Mouse (Mus musculus): ENCODE results near the gene Ugt2b34. TPM values are rescaled to one million over a fixed set of nuclear protein-coding genes. Genes with fewer than 3 reads are reported as not detected.

Ugt2b34 gene
- polyA plus RNA-seq (2014; fragmentation: Nextera tagmentation; extraction: Ambion mirVana): not detected in 2 replicates

DNA sequence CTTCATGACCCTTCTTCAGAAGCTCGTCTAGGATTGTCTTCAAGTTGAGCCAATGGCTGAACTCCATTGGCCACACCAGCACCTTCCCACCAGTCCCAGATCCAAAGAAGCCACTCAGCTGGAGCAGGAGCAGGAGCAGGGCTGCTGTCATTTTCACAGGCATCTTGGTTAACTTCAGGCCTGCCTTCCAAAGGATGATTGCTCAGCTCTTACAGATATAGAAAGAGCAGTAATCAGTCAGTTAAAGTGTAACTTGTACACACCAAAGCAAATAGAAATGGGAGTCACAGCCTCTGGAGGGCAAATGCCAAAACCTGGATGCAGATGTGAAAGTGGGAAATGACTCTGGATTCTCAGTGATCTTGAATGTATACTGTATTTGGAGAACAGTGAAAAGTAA is at the start of gene Ugt2b34:
Gene Ugt2b34 (minus strand): TSS at position 180 of the 400 bp plus-strand sequence.
- Histone ChIP-seq H3K4me2 (ENCODE audit: low read depth, low read length) (no peak within 1 kb of the TSS), H3K9me3 (ENCODE audit: control insufficient read depth, low read length) (no peaks in the 10 kb centered on the region), H3K36me3 (ENCODE audit: control insufficient read depth, insufficient read depth, low read length) (no peaks in the 10 kb centered on the region), H3K9ac (replicated peaks; ENCODE audit: low read depth, low read length) (no peak within 1 kb of the TSS), H3K27me3 (ENCODE audit: control insufficient read depth, insufficient read depth, low read length) (no peaks in the 10 kb centered on the region), H3K4me1 (ENCODE audit: control insufficient read depth, insufficient read depth, low read length) (no peaks in the 10 kb centered on the region), H3K27ac (ENCODE audit: low read depth, low read length) (no peak within 1 kb of the TSS), H3K4me3 (ENCODE audit: low read depth, low read length) (no peak within 1 kb of the TSS)
- 70% methylated on average over 1 of the region's 1 CpGs for WGBS
- no peak for ATAC-seq (ENCODE audit: low read depth)

- H3K36me3 ChIP-seq (ENCODE audit: control insufficient read depth, insufficient read depth, low read length): no peaks in the 10 kb centered on the region
- no peak overlapping the region for H3K9ac ChIP-seq (replicated peaks; ENCODE audit: low read depth, low read length)
These were observed 35.4 kb upstream of the Ugt2b34 start for GRCm38 (mm10) chr5:86942111-86942510.

GRCm38 (mm10) chr5:86926426-86926825 is 19.7 kb upstream of the Ugt2b34 start, which contains the start of gene Ugt2b1:
Ugt2b1 (minus strand) TSS chr5:86926530.
- no peak within 1 kb of the TSS for H3K27ac ChIP-seq (ENCODE audit: low read depth, low read length)

More at GRCm38 (mm10) chr5:86942111-86942510, 35.4 kb upstream of the Ugt2b34 start:
- no peak overlapping the region for H3K4me2 ChIP-seq (ENCODE audit: low read depth, low read length)
- no peak overlapping the region for H3K4me3 ChIP-seq (ENCODE audit: low read depth, low read length)
- no peaks in the 10 kb centered on the region for H3K9me3 ChIP-seq (ENCODE audit: control insufficient read depth, low read length)
- no peak for ATAC-seq (ENCODE audit: low read depth)
- no peaks in the 10 kb centered on the region for H3K27me3 ChIP-seq (ENCODE audit: control insufficient read depth, insufficient read depth, low read length)
- no peaks in the 10 kb centered on the region for H3K4me1 ChIP-seq (ENCODE audit: control insufficient read depth, insufficient read depth, low read length)
- 88% methylated on average over 2 of the region's 2 CpGs for WGBS
- no peak overlapping the region for H3K27ac ChIP-seq (ENCODE audit: low read depth, low read length)

GRCm38 (mm10) chr5:86920661-86921233 is 14.0 kb upstream of the Ugt2b34 start:
- no peak overlapping the region for H3K27ac ChIP-seq (ENCODE audit: low read depth, low read length)
- no peak overlapping the region for H3K4me2 ChIP-seq (ENCODE audit: low read depth, low read length)
- no peak overlapping the region for H3K4me3 ChIP-seq (ENCODE audit: low read depth, low read length)
- H3K27me3 ChIP-seq (ENCODE audit: control insufficient read depth, insufficient read depth, low read length): no peaks in the 10 kb centered on the region
- H3K9ac ChIP-seq (replicated peaks; ENCODE audit: low read depth, low read length): no peak overlapping the region
- no peaks in the 10 kb centered on the region for H3K9me3 ChIP-seq (ENCODE audit: control insufficient read depth, low read length)
- WGBS: 70% methylated on average over 3 of the region's 3 CpGs
- H3K36me3 ChIP-seq (ENCODE audit: control insufficient read depth, insufficient read depth, low read length): no peaks in the 10 kb centered on the region
- ATAC-seq (ENCODE audit: low read depth): no peak
- no peaks in the 10 kb centered on the region for H3K4me1 ChIP-seq (ENCODE audit: control insufficient read depth, insufficient read depth, low read length)

More at GRCm38 (mm10) chr5:86926426-86926825, 19.7 kb upstream of the Ugt2b34 start, which contains the start of gene Ugt2b1:
- H3K4me2 ChIP-seq (ENCODE audit: low read depth, low read length): no peak within 1 kb of the TSS
- H3K27me3 ChIP-seq (ENCODE audit: control insufficient read depth, insufficient read depth, low read length): no peaks in the 10 kb centered on the region
- ATAC-seq (ENCODE audit: low read depth): no peak
- no peaks in the 10 kb centered on the region for H3K4me1 ChIP-seq (ENCODE audit: control insufficient read depth, insufficient read depth, low read length)
- H3K9me3 ChIP-seq (ENCODE audit: control insufficient read depth, low read length): no peaks in the 10 kb centered on the region
- no peak within 1 kb of the TSS for H3K4me3 ChIP-seq (ENCODE audit: low read depth, low read length)
- no peak within 1 kb of the TSS for H3K9ac ChIP-seq (replicated peaks; ENCODE audit: low read depth, low read length)
- WGBS: 84% methylated on average over 2 of the region's 2 CpGs
- no peaks in the 10 kb centered on the region for H3K36me3 ChIP-seq (ENCODE audit: control insufficient read depth, insufficient read depth, low read length)

- Histone ChIP-seq H3K4me1 (ENCODE audit: control insufficient read depth, insufficient read depth, low read length) (no peaks in the 10 kb centered on the region), H3K9ac (replicated peaks; ENCODE audit: low read depth, low read length) (no peak overlapping the region), H3K9me3 (ENCODE audit: control insufficient read depth, low read length) (no peaks in the 10 kb centered on the region), H3K4me2 (ENCODE audit: low read depth, low read length) (no peak overlapping the region), H3K27ac (ENCODE audit: low read depth, low read length) (no peak overlapping the region), H3K4me3 (ENCODE audit: low read depth, low read length) (no peak overlapping the region), H3K27me3 (ENCODE audit: control insufficient read depth, insufficient read depth, low read length) (no peaks in the 10 kb centered on the region), H3K36me3 (ENCODE audit: control insufficient read depth, insufficient read depth, low read length) (no peaks in the 10 kb centered on the region)
- no peak for ATAC-seq (ENCODE audit: low read depth)
- 90% methylated on average over 3 of the region's 3 CpGs for WGBS
These were observed 4.8 kb upstream of the Ugt2b34 start for GRCm38 (mm10) chr5:86911357-86912099.

GRCm38 (mm10) chr5:86910770-86911169 is 4.0 kb upstream of the Ugt2b34 start:
- Histone ChIP-seq H3K9me3 (ENCODE audit: control insufficient read depth, low read length) (no peaks in the 10 kb centered on the region), H3K4me3 (ENCODE audit: low read depth, low read length) (no peak overlapping the region), H3K9ac (replicated peaks; ENCODE audit: low read depth, low read length) (no peak overlapping the region), H3K36me3 (ENCODE audit: control insufficient read depth, insufficient read depth, low read length) (no peaks in the 10 kb centered on the region), H3K4me1 (ENCODE audit: control insufficient read depth, insufficient read depth, low read length) (no peaks in the 10 kb centered on the region), H3K27me3 (ENCODE audit: control insufficient read depth, insufficient read depth, low read length) (no peaks in the 10 kb centered on the region), H3K27ac (ENCODE audit: low read depth, low read length) (no peak overlapping the region), H3K4me2 (ENCODE audit: low read depth, low read length) (no peak overlapping the region)
- no peak for ATAC-seq (ENCODE audit: low read depth)
- 74% methylated on average over 1 of the region's 1 CpGs for WGBS

GRCm38 (mm10) chr5:86889933-86890332 is 16.8 kb downstream of the Ugt2b34 start:
- no peak overlapping the region for H3K4me3 ChIP-seq (ENCODE audit: low read depth, low read length)
- no peak for ATAC-seq (ENCODE audit: low read depth)
- H3K9me3 ChIP-seq (ENCODE audit: control insufficient read depth, low read length): no peaks in the 10 kb centered on the region
- no peak overlapping the region for H3K4me2 ChIP-seq (ENCODE audit: low read depth, low read length)
- H3K27me3 ChIP-seq (ENCODE audit: control insufficient read depth, insufficient read depth, low read length): no peaks in the 10 kb centered on the region
- no peak overlapping the region for H3K27ac ChIP-seq (ENCODE audit: low read depth, low read length)
- WGBS: 91% methylated on average over 1 of the region's 1 CpGs
- H3K9ac ChIP-seq (replicated peaks; ENCODE audit: low read depth, low read length): no peak overlapping the region
- H3K36me3 ChIP-seq (ENCODE audit: control insufficient read depth, insufficient read depth, low read length): no peaks in the 10 kb centered on the region
- no peaks in the 10 kb centered on the region for H3K4me1 ChIP-seq (ENCODE audit: control insufficient read depth, insufficient read depth, low read length)

DNA sequence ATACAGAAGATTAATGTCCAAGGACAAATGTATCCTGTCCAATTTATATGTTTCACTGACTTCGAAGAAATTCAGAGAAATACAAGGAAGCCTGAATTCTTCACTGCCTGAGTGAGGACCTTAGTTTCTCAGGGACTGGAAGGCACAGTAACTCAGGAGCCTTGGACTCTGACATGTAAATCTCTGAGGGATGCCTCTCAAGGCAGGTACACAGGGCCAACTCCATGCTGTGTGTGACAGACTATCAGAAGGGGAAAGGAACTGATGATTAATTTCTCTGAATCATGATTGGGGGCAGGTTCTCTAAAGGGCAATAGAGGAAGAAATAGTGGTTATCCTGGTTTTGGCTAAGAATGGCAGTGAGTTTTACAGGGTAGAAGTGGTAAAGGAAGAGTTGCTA is 18.3 kb downstream of the Ugt2b34 start:
- no peak overlapping the region for H3K4me2 ChIP-seq (ENCODE audit: low read depth, low read length)
- no peak overlapping the region for H3K4me3 ChIP-seq (ENCODE audit: low read depth, low read length)
- no peaks in the 10 kb centered on the region for H3K27me3 ChIP-seq (ENCODE audit: control insufficient read depth, insufficient read depth, low read length)
- ATAC-seq (ENCODE audit: low read depth): no peak
- H3K9ac ChIP-seq (replicated peaks; ENCODE audit: low read depth, low read length): no peak overlapping the region
- H3K9me3 ChIP-seq (ENCODE audit: control insufficient read depth, low read length): no peaks in the 10 kb centered on the region
- WGBS: 81% methylated on average over 1 of the region's 1 CpGs
- H3K36me3 ChIP-seq (ENCODE audit: control insufficient read depth, insufficient read depth, low read length): no peaks in the 10 kb centered on the region
- no peaks in the 10 kb centered on the region for H3K4me1 ChIP-seq (ENCODE audit: control insufficient read depth, insufficient read depth, low read length)
- no peak overlapping the region for H3K27ac ChIP-seq (ENCODE audit: low read depth, low read length)

DNA sequence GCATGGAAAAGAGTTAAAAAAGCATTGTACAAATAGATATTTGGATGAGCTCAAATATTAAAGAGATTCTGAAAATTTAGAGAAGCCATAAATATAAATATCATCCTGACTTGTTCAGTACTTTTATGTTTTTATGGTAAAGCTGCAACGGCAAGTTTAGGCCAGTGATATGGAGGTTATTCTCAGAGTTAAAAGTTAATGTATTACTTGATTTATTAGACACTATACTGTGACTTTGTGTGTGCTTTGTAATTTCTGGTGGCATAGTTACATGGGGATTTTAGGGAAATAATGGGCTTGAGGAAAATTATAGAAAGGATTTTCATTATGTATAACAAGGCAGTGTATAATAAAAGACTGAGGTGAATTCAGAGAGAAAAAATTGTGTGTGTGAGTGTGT is 19.7 kb downstream of the Ugt2b34 start:
- Histone ChIP-seq H3K9ac (replicated peaks; ENCODE audit: low read depth, low read length) (no peak overlapping the region), H3K27me3 (ENCODE audit: control insufficient read depth, insufficient read depth, low read length) (no peaks in the 10 kb centered on the region), H3K4me1 (ENCODE audit: control insufficient read depth, insufficient read depth, low read length) (no peaks in the 10 kb centered on the region), H3K4me2 (ENCODE audit: low read depth, low read length) (no peak overlapping the region), H3K36me3 (ENCODE audit: control insufficient read depth, insufficient read depth, low read length) (no peaks in the 10 kb centered on the region), H3K9me3 (ENCODE audit: control insufficient read depth, low read length) (no peaks in the 10 kb centered on the region; the same call in 1 of the 2 replicates), H3K27ac (ENCODE audit: low read depth, low read length) (no peak overlapping the region), H3K4me3 (ENCODE audit: low read depth, low read length) (no peak overlapping the region)
- WGBS: 79% methylated on average over 1 of the region's 1 CpGs
- no peak for ATAC-seq (ENCODE audit: low read depth)

All from neural tube, embryonic 14.5 days (tissue).